Mouse (Mus musculus) retina, postnatal 1 day (tissue): ENCODE measurements around the gene Hsf4.
A peak's percentile ranks its signal among the peaks of the same experiment; 100 is the strongest.
"Not testable (repeated sequence)": the region's sequence is repeated elsewhere in the genome, so short reads cannot be mapped to it uniquely, and the experiment has no call there.

ENCODE experiments used
- DNase-seq: peaks from one replicate; pipeline ENCODE4 v3.0.0-alpha.2; 2012

Hsf4 gene

DNA sequence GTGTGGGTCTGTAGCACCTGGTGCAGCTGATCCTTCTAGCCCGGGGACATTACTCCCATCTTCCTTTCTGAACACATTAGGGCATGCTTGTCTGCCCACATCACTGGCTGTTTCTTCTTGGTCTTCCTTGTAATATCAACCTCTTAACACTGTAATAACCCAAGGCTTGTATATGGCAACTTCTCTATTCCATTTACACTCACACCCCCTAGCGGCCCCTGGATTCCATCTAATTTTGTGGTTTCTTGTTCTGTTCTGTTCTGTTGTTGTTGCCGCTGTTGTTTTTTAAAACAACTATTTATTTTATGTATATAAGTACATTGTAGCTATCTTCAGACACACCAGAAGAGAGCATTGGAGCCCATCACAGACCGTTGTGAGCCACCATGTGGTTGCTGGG is 17.3 kb downstream of the Hsf4 start:
- DNase-seq, result peak; percentile 47

DNA sequence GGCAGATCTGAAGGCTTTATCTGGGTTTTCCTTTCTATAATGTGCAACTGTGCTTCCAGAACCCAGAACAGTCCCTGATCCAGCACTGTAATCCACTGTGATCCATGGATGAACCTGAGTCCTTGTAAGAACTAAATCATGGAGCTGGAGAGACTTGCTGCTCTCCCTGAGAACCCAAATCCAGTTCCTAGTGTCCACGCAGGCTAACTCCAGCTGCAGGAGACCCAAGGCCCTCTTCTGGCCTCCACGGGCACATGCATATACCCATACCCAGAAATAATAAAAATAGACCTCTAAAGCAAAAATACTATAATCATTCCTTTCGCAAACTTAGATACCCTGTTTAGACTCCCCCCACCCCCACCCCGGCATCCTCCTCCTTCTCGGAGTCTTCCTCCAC is 18.6 kb downstream of the Hsf4 start:
- DNase-seq, result no peak

DNA sequence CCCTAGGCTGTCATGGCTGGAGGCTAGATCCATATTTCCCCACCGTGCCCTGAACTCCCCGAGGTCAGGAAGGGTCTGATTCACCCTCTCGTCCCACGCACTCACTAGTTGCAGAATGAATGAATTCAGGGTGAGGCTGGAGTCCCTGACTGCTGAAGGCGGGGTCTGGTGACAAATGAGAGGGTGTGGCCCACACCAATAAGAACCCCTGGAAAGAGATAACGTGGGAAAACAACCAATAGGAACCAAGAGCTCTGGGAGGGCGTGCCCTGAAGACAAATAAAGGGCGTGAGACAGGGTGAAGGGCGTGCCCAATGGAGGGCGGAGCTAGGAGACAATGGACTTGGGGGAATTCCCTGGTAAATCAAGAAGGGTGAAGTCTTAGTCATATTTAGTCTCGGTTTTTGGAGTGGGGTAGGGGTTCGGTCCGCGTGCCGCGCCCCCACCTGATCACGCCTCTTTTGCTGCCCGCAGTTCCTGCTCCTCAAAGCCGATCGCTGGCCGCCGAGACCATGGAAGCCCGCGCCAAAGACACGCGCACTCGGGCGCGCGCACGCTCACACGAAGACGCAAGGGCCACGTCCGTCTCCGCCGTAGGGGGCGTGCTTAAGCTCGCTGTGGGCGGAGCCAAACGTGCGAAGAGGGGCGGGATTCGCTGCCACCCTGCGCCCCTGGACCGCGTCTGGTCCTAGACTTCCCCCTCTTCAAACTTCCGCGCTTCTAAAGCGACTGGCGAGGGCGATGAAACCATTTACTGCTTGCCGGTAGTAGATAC is 19.5 kb downstream of the Hsf4 start:
- peak; percentile 98 for DNase-seq

DNA sequence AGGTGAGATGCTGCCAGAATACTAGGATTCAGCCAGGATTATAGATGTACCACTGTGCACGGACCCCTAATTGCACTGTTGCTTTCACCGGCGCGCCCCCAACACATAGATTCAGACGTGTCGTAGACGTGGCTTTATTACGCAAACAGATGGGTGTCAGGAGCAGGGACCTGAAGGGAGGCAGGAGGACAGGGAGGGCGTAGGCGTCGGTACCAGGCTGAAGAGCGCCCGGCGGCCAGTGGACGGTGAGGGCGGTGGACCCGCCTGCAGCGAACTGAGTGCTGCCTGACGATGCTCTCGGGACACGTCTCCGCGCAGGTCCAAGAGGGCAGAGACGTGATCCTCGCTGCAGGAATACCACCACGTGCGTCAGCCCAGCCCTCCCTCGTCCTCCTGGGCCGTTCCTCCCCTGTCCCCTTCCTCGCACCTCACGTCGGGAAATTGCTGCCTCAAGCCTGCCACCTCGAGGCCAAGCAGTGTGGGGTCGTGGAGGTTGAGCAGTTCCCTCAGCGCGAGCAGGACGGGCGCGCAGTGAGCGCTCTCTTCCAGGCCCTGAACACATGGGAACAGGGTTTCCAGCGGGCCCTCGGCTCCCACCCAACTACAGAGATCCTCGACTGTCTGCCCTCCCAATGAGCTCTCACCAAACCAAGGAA is 20.3 kb downstream of the Hsf4 start, which contains the start of gene 4931428F04Rik:
Gene 4931428F04Rik, minus strand, starts transcription at position 60 of the 656 bp plus-strand sequence.
- DNase-seq, result peak; percentile 82

DNA sequence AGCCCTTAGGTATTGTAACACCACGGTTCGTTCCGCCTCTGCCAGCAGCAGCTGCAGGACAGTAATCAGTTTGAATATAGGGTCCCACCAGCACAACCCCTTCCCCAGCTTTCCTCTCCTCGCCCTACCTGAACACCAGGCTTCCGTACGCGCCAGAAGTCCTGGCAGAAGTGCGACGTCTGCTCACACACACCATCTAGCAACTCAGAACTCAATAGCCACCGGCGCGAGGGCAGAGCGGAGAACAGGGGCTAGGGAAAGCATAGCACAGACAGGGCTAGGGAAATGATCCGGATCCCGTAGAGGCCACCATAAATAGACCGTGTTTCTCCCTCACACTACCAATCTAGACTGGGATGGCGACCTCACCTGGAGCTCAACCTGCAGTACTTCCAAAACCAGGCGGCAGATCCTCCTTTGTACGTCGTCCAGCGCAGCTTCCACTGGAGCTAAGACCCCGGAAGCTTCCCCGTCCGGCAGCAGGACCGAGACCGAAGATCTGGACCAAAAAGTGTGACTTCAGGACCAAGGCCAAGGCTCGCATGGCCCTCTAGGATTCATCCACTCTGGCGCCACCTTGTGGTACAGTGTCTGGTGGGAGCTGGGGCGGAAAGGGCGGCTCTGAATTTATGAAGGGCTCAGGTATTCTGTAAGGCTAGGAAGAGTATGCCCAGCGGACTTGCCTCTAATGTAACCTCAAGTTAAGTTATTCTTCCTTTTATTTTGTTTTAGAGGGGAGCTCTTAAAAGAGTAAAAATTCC is 21.1 kb downstream of the Hsf4 start:
- DNase-seq, result peak; percentile 91

DNA sequence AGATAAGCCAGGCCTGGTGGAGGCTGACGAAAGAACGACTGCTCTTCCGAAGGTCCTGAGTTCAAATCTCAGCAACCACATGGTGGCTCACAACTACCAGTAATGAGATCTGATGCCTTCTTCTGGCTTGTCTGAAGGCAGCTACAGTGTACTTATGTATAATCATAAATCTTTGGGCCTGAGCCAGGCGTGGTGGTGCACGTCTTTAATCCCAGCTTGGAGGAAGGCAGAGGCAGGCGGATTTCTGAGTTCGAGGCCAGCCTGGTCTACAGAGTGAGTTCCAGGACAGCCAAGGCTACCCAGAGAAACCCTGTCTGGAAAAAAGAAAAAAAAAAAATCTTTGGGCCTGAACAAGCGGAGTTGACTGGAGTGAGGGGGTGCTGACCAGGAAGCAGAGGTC is 21.8 kb downstream of the Hsf4 start:
- DNase-seq, result not testable (repeated sequence)

DNA sequence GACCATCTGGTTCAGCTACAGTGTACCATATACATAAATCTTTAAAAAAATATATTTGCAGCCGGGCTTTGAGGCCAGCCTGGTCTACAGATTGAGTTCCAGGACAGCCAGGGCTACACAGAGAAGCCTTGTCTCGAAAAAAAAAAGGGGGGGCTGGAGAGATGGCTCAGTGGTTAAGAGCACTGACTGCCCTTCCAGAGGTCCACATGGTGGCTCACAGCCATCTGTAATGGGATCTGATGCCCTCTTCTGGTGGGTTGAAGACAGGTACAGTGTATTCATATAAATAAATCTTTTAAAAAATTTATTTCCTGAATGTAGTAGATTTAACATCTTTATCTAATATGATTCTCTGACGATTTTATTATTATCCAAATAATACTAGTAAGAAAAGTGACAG is 22.2 kb downstream of the Hsf4 start:
- not testable (repeated sequence) for DNase-seq

DNA sequence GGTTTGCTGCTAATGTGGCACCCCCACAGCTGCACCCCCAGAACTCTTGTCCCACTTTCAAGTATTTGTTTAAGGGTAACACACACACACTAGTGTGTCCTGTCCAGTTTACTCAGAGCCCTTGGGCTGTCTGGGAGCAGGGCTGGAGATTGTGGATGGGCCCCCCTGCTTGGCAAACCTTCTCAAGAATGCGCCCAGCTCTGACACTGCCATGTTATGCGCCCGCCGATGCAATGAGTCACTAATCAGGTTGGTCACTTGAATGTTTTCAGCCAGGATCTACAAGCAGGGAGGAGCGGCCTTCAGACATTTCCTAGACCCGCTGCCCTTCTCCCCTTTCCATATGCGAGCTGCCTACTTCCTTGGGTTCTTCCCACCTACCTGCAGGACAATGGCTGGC is 22.9 kb downstream of the Hsf4 start:
- no peak for DNase-seq

DNA sequence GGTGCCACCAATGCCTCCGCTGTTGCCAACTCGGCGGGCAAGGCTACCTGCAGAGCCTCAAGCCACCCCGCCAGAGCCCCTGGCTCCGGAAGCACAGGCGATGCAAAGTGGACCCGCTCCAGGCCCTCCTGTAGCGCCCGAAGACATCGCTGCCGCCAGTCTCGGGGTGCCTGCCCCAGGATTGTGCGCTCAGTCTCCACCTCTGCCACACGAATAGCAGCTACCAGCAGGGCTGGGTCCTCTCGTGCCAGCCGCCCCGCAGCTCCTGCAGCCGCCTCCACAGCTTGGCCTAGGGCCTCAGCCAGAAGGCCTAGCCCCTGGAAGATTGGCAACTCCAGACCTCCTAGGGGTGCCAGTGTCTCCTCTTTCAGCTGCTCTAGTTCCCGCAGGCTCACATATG is 23.8 kb downstream of the Hsf4 start:
- no peak for DNase-seq

DNA sequence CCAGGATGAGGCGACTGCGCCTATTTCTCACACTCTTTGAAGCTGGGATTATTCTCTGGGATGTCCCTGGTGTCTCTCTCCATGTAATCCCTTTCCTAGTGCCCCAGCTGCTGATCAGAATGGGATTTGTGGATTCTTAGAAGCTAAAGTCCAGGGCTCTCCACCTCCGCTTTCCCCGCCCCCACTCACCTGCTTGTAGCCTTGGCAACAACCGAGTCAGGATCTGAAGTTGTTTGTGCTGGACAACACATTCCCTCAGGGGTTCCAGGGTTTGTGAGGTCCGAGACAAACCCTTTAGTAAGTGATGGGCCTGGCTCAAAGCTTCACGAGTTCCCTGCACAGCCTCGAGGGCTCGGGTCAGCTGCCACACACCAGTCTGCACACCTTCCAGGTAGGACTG is 25.2 kb downstream of the Hsf4 start:
- DNase-seq, result no peak

DNA sequence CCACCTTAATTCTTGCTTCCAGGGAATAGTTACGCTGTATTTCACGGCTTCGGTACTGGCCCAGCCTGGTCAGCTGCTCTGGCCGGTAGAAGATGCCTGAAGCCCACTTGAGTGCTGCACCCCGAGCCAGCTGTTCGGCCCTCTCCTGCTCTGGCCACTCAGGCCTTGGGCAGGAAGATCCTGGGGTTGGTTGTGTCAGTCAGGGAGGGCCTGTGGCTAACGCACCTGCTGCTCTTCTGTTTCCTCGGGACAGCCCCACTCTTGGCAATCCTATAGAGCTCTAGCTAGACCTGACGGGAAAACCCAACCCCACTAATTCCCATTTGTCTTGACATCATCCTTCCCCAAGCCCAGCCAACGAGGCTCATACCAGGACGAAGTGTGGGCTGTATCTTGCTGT is 25.7 kb downstream of the Hsf4 start:
- DNase-seq, result no peak

DNA sequence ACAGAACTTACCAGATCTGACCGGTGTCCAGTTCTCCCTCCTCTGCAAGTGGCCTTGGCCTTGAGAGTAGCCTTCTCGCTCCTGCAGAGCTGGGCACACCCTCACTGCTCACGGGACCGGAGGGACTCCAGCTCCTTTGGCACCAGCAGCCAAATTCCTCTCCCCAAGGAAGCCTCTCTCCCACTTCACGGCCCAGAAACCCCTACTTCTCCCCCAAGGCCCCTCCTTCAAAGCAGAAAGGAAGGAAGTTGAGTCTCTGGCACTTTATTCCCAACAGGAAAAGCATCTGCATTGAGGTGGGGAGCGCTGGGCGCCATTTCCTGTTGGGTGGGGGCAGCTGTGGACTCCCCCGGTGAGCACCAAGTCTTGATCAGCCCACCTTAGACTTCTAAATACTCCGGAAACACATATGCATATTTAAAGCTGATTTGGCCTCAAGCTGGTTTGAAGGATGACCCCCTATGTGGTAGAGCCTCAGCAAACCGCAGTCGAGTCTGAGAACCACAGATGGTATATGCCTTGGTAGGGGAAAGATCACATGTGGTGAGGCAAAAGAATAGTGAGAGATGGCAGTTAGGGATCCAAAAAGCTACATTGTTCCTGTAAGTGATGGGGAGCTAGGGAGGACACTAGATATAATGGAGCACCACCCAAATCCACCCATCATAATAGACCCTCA is 26.4 kb downstream of the Hsf4 start, which contains the start of gene Exoc3l:
Gene Exoc3l, minus strand, starts transcription at position 207 of the 679 bp plus-strand sequence.
- no peak for DNase-seq

DNA sequence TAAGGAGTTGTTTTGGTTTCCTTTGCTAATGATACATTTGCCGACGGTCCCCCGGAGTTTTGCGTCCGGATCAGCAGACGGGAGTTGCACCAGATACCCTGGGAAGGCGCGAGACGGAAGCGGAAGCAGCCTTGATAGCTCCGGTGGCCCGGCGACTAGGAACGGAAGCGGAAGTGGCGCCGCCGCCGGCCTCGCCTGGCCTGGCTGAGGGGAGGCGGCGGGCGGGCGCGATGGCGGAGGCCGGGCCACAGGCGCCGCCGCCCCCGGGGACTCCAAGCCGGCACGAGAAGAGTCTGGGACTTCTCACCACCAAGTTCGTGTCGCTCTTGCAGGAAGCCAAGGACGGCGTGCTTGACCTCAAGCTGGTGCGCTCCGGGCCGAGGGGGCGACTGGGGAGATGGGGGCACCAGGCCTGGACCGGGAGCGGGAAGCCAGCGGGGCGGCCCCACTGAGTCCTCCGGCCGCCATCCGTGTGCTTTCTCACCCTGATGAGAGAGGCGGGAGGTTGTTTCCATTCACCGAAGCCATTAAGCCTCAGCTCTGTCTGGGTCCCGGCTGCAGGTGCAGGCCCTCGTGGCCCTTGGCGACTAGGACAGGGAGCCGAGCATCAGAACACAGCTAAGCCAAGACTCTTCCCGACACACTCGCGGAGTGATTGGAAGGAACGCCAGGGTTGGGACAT is 28.1 kb downstream of the Hsf4 start, which contains the start of gene E2f4:
Gene E2f4, plus strand, starts transcription at position 153 of the 682 bp plus-strand sequence.
- peak; percentile 95 for DNase-seq

DNA sequence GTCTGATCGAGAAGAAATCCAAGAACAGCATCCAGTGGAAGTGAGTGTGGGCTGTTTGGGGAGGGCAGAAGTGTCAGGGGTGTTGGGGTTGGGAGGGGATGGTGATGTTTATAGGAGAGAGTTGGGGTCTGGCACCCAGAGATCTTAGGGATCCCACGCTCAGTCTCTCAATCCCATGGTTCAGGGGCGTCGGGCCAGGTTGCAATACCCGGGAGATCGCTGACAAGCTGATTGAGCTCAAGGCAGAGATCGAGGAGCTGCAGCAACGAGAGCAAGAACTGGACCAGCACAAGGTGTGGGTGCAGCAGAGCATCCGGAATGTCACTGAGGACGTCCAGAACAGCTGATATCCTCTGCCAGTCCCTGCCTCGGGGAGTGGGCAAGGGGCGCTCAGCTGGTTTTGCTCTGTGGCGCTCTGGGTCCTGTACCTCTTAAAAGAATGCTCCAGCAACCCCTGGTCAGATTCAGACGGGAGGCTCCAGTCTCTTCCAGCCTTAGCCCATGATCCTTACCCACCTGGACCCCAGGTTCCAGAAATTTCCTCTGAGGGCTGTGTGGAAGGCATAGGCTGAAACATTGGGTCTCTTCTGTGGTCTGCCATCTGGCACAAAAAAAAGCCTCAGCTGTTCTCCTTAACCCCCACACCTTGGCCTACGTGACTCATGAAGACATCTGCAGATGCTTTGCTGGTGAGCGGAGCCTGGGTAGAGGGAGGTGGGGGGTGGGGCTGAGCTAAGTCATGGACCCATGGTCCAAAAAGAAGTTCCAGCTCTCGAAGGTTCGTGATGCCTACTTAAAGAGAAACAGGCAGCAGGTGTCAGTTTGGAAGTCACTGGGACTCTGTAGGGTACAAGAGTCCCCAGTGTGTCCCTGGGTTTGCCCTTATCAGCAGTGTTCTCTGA is 29.0 kb downstream of the Hsf4 start:
- DNase-seq, result no peak

DNA sequence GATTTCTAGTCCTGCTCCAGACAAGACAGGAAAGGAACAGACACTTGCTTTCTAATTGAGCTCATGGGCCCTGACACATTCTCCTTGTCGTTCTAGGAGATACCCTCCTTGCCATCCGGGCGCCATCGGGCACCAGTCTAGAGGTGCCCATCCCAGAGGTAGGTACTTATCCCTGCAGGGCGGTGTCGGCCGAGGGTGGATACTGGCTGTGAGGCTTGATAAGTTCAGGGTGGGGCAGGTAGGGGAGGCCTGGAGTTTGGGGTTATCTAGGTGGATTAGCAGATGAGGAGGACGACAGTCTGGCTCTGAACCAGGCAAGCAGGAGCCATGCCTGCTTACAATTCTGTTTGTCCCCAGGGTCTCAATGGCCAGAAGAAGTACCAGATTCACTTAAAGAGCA is 30.4 kb downstream of the Hsf4 start:
- no peak for DNase-seq

DNA sequence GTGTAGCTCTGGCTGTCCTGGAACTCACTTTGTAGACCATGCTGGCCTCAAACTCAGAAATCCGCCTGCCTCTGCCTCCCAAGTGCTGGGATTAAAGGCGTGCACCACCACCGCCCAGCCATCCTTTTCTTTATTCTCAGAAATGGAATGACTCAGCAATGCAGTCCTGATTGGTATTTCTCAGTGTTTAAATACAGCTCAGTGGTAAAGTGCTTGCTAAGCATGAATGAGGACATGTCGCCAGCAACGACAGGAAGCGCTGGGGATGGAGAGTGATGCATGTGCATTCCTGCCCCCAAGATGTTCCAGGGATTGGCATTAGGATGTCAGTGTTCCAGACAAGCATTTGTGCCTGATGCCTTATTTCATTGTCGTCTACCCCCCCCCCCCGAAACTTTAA is 33.8 kb downstream of the Hsf4 start:
- no peak for DNase-seq

DNA sequence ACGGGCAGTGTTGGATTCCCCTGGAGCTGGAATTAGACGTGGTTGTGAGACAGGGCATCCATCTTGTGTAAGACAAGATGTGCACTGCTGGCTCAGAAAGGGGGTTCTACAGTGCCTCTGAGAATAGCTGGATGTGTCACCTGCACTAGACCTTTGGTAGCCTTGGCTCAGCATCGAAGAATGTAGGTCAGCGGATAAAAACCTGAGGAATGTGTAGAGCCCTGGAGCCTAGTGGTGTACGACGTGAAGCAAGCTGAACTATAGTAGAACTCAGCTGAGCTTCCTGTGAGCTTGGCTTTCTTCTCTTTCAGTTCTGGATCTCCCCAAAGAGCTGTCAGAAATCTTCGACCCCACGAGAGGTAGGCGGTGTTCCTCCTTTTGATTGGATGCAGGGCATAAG is 34.3 kb downstream of the Hsf4 start:
- DNase-seq, result no peak

DNA sequence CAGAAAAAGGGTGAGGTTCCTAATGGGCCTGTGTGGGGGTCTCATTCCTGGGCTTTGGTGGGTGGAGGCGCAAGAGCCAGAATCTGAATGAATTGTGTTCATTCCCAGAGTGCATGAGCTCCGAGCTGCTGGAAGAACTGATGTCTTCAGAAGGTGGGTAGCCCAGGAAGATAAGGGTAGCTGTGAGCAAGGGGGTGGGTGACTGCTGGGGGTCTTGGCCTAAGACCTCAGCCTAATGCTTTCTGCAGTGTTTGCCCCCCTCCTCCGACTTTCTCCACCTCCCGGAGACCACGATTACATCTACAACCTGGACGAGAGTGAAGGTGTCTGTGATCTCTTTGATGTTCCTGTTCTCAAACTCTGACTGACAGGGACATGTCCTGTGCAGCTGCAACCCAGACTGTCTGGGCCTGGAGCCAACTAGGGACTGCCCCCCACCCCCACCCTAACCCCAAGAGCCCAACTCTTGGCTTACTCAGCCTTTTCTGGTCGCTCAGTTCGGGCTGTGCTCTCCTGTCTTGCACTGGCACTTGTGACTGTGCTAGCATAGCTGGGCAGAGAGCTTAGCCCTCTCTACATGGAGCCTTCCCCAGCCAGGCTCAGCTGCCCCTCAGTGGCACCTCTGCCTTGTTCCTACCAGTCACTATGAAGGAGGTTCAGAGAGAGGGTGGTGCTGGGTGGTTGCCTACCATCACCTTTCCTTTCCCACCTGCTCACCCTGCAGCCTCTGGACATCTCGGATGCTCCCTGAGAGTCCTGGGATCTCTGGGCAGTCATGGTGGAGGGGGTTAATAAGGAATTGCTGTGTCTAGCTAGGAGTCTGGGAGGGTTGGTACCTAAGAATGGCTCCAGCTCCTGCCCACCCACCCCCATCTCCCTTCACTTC is 35.0 kb downstream of the Hsf4 start:
- DNase-seq, result no peak

DNA sequence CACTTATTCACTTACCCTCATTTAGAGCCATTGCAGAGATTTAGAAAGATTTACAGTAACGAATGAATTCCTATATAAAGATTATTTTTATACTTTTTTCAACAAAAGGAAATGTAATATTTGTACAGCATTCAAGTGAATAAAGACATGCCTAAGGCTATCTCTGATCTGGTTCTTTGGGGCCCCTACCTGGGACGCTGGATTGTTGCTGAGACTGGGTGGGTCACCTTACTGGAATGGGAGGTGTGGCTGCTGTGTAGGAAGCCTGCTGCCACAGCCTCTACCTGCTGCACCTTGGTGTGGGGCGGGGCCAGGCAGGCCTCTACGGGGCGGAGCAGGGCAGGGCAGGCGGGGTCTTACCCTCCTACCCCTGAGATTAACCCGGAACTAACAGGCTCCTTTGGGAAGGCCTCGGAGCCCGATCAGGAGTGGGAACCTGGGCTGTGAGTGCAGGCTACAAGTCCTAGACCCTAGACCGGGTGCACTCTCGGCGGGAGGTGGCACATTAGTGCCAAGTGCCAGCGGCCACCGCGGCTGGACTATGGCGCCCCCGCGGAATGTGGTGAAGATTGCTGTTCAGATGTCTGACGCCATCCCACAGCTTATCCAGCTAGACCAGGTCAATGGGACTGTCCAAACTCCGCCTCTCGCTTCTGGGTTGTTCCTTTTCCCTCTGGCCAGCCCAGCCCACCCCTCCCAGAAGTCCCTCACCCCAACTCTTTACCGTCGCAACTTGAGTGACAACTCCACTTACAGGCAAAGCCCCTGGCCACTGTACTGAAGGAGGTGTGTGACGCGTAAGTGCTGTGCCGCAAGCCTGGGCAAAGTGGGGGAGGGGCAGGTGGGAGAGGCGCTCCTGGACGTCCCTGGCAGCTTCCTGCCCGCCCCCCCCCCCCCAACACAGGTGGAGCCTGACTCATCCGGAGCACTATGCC is 35.9 kb downstream of the Hsf4 start, which contains the start of gene Elmo3:
Gene Elmo3, plus strand, starts transcription at position 391 of the 935 bp plus-strand sequence.
- DNase-seq, result peak; percentile 61
